Mouse (Mus musculus): Measurements from ENCODE around the gene Cntfr.

DNA sequence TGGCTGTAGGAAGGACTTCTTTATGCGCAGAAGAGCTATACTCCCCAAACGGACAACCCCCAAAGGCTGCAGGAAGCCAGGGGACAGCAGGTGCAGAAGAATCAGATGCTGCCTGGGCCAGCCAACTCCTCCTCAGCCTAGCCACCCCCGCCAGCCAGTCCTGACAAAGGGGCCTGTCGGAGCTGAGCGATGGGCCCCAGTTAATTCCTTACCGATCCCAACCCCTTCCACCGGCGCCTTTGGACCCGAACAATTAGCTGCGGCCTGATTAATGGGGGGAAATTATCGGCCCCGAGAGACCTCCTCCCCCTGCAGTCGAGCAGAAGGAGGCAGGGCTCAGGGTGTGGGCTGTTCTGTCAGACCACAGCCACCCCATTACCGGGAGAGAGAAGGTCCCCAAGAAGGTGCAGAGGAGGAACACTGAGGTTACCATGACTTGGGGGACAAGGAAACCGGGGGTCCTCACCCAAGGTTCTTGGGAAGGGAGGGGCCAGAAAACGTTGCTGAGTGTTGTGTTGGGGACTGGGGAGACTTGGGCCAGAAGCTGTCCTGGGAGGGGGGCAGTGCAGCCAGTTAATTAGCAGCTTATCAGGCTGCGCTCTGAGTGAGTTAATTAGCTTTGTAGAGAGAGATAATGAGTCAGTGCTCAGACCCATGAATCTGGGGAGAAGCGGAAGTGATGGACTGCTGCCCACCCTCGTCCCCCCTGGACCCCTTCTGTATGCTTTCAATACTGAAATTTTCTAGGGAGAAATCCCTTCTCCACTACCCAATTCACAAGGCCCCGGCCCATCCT lies 30.1 kb upstream of the Cntfr start:
- TF ChIP-seq CTCF (IDR thresholded peaks at IDR 0.05; ENCODE audit: low read depth): no peak
- no peak for TF ChIP-seq EP300 (IDR thresholded peaks at IDR 0.05; ENCODE audit: low read depth)
